Mouse (Mus musculus) testis, postnatal 10 days (tissue): Measurements from ENCODE around the gene Lum.
A peak's percentile ranks its signal among the peaks of the same experiment; 100 is the strongest.

Experiments
- DNase-seq: peaks from one replicate; pipeline ENCODE4 v3.0.0; 2021; ENCODE audit warnings: low spot score

The Lum gene

DNA sequence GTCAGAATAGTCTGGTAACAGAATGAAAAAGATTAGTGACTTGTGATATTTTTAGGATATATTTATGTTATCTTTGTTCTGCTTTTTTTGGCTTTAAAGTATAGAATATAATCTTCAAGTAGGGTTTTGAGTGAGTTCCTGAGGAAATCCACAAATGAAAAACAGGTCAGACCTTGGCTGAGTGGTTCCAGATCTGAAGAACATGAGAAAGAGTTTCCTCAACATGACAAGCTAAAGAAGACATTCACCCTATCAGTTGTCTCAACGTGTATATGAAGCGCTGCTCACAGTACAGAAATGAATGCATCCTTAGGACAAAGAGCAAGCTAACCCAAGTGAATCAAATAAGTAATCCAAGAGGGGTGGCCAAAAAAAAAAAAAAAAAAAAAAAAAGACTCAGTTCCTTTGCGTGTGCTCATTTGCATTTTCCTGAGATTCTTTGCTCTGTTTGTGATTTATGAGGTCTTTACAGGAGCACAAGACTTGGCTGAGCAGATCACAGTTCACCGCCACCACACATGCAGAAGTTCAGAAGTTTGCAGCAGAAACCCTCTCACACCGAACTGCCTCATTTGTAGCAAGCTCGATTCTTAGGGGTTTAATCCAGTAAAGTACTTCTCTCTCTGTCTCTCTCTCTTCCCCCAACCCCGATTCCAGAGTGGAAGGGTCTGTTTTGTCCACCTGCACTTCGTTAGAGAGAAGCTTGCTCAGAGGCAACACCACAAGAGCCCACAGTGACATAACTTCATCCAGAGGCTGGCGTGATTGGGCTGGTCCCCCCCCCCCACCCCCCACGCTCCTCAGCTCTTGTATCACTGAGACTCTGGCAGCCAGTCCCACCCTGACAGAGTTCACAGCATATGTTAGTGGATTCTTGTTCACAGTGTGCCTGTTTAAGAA is at the start of gene Lum:
Gene Lum, plus strand, starts transcription at position 172 of the 900 bp plus-strand sequence.
- DNase-seq = no peak

GRCm38 (mm10) chr10:97523366-97523765 is 41.6 kb upstream of the Lum start:
- no peak for DNase-seq

DNA sequence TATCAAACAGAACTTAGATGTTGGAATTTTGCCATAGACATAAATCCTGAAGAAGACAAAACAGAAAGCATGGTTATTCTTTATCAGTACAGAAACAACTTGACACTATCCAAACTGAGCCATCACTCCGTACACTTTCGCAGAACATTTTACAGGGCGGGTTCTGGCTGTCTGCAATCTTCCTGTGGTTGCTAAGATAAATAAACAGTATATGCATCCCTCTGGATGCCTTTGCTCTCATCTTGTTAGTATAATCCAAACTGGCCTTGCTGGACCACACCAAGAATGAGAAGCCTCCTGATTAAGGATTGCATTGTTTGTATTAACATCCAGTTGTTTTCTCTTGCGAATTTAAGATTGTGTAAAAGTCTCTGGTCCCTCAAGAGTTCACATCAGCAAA is 29.2 kb upstream of the Lum start:
- no peak for DNase-seq

GRCm38 (mm10) chr10:97536921-97537320 is 28.0 kb upstream of the Lum start:
- DNase-seq = no peak

DNA sequence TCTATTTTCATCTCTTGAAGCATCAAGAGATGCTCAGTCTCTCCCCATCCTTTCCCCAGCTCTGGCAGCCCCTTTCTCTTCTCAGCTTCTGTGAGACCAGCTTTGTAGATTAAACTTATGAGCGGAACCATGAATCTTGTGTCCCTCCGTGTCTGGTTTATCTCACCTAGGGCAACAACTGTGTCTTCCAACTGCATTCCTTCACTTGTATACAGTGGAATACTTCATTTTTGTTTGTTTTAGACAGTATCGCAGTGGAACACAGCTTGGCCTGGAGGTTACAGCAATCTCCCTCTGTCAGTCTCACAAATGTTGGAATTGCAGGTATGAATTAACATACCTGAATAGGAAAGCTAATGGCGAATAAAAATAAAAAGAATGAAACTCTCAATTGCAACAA is 26.7 kb upstream of the Lum start:
- DNase-seq = no peak

DNA sequence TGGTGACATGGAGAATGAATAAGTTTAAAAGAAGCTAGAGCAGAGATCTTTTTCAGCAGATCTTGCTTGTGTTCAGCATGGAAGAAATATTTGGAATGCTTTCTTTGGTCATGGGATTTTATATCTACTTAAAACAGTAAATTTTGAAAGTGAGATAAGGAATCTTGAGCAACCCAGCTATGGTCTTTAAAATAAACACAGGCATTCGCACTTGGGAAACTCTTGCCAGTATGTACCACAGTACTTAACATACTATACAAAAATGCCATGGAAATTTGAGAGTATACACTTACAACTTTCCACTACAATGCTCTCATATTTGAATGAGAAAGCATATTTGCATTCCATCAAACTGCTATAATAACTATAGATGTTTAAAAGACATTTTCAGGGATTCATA is 17.2 kb upstream of the Lum start:
- DNase-seq = no peak

- DNase-seq = peak; percentile 47
These were observed 2.7 kb downstream of the Lum start for GRCm38 (mm10) chr10:97567489-97568135.

DNA sequence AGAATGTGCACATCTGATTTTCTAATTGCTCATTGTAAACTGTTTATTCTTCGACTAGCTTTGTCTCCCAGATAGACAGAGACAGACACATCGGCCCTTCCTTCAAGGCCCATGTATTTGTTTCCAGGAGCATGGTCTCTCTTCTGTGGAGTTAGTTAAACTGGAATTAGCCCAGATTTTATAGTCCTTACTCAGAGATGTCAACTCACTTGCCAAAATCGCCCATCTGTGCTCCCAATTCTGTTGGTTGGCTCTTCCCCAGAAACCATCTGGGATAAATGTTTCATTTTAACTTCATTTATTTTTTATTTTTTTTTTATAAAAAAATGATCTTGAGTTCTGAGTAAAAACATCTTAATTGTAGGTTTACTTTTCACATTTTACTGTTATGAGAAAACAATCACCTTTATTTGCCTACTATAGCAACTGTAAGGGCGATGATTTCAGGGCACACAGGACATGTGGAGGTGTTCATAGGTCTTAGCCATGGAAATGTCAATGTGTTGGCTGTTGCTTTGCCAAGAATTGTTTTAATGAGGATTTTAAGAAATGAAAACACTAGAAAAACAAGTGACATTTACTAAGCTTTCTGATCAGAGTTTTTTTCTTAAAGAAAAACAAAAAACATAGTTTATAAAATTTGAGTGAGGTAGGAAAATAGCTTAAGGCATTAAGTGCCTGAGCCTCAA is 17.8 kb downstream of the Lum start:
- no peak for DNase-seq

DNA sequence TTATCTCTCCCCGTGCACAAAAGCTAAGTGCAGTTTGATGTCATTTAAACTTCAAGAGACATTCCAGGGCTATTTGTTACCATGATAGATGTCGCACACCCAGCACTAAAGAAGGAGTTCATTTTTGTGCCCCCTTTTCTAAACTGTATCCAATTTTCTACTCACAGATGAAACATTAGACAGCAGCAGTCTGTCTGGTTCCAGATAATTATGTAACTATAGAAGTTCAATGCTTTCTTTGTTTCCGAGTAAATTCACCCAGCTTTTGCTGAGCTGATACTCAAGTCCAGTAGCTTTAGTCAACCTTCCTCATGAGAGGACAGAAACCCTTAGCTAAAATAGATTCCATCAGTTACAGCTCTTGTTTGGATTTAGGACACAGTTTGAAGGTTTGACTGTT is 19.2 kb downstream of the Lum start:
- DNase-seq = no peak

- no peak for DNase-seq
These were observed 22.2 kb downstream of the Lum start for GRCm38 (mm10) chr10:97587159-97587558.

DNA sequence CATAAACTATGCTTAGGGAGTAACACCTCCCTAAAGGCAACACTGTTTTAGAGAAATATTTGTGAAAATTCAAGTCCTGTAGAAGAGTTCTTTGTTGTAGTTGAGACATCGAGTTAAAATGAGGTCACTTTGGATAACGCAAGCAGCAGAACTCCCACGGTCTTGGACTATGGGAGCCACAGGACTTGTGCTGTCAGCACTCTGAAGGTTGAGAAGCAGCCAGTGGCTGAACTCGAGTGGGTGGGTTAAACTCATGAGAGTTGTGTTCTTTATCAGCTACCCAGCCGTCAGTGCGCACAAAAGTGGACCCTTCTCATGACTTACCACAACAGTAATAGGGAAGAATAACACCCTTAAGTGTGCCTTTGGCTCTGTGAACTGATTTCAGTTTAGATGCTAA is 24.6 kb downstream of the Lum start:
- DNase-seq = peak; percentile 42

GRCm38 (mm10) chr10:97591036-97591435 is 26.1 kb downstream of the Lum start:
- DNase-seq = no peak

- no peak for DNase-seq
These were observed 26.8 kb downstream of the Lum start for GRCm38 (mm10) chr10:97591685-97592084.

DNA sequence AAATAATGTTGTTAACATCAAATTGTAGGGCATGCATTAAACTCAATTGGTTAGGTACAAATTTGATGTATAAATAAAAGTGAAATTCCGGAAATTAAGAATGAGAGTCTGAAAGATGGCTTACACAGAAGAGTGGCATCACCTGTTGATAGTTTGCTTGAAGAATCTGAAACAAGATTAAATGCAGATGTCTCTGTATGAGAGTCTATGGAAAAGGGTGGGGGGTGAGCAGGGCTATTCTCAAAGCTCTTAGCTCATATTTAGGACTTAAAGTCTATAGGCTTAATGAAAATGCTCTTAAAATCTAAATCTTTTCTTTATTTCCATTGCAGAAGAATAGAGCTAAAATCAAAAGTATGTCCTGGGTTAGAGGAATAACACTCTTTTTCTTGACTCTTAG is 30.8 kb downstream of the Lum start:
- no peak for DNase-seq

DNA sequence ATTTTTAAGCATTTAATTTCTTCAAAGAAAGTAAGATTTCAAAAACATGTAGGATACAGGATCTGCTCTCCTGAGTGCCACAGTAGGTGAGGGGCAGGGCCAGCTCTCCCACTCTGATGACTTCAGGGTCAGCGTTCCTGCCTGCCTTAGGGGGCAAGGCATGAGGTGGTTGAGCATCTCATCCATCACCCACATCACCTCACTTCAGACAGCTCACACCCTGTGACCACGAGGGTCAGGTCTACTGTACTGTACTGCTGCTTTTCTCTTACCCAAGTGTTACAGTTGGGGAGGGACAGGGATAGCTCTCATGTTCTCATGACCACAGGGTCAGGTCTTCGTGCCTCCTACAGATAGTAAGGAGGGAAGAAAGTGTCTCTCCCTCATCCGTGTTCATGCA is 36.8 kb downstream of the Lum start:
- DNase-seq = no peak

GRCm38 (mm10) chr10:97603256-97603655 is 38.3 kb downstream of the Lum start:
- DNase-seq = no peak

DNA sequence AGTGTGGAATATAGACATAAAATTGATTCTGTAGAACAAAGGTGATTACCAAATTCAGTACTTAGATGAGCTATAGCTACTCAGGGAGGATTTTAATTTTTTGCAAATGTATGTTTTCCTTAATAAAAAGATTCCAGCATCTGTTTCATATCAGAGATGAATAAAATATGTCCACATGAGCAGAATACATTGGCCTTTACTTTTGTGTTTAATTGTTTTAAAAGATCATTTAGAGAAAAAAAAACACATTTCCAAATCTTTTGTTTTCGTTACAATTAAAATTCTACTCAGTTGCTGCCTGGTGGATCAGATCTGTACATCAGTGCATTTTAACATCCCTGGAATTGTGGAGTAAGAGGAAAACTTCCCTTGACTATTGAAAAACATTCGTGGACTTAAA is 41.7 kb downstream of the Lum start, which contains the start of gene Kera:
Gene Kera, plus strand, starts transcription at position 301 of the 400 bp plus-strand sequence.
- DNase-seq = no peak
